Mouse (Mus musculus): ENCODE measurements at regions not wholly inside any gene's neighbourhood (a gene's known extent, or its start where the extent isn't known, plus 50 kb on each side); places are given as distances from the start of the nearest gene placed in this dataset.
"Not testable (repeated sequence)": the region's sequence is repeated elsewhere in the genome, so short reads cannot be mapped to it uniquely, and the experiment has no call there.

DNA sequence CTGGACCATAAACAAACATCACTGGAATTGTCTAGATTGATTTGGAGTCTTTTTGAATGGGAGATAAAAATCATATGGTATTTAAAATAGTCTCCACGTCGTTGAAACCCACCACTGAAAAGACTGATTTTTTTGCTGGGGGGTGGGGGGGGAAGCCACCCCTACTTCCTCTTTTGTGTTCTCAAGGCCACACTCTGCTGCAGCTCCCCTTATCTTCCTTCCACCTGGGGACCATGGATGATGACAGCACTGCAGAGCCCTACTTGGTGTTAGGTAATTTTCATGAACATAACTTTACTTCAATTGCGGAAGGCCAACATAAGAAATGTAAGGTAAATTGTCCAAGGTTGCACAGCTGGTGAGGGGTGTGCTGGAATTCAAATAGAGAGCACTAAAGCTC is 232.4 kb upstream of the Vrk2 start:
- DNase-seq = no peak

DNA sequence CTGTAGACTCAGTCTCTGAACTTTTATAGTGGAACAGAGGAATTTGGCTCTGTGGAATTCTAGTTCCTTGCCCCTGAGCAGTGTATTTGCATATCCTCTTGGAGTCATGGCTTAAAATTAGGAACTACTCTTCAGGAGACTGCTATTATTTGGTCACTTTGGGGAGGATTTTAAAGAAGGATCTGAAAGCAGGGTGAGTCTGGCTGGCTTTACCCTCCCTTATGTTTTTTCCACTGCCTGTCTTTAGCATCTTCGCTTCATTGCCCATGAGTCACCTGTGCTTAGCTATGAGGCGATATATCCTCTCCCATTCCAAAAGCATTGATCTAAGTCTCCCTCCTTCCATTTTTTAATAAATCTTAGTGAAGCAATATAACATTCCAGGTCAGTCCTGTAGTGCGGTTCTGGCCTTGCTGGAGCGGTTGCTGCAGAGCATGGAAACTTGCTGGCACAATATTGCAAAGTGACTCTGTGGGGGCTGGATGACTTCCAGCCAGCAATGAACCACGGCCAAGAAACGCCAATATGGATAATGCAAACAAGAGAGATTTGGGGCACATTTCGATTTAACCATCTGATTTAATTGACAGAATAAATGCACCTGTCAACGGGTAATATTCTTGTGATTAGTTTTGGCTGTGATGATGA is 230.4 kb upstream of the Vrk2 start:
- no peak for DNase-seq

DNA sequence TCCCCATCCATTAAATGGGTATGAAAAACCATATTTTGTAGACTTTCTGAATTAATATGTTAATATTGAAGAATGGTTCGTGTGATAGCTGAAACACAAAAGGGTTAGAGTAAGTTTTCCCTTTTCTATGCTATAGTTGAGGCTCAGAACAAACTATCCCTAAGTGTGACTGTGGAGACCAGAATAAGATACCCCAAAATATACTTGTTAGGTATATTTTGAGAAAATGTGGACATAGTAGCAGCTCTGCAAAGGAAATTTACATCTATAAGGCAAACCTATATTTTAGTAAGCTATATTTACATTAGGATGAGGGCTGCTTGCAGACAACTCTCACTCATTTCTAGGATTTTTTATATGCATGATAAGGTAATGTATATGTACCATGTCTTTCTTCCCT is 227.3 kb upstream of the Vrk2 start:
- DNase-seq = no peak

DNA sequence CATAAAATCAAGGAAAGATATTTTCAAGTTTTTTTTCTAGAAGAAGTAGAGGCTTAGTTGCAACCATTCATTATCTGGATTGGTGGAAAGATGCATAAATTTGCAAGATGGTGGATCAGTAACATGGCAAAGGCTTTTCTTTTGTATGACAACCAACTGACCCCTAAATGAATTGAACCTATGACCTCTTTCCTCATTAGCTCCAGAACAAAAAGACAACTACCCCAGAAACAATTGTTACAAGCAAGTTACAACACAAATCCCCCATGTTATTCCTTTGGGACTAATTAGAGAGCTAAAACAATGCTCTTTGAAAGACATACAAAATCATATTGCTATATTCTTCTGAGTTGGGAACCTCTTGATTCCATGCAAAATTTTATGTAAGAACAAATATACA is 223.5 kb upstream of the Vrk2 start:
- DNase-seq = no peak

DNA sequence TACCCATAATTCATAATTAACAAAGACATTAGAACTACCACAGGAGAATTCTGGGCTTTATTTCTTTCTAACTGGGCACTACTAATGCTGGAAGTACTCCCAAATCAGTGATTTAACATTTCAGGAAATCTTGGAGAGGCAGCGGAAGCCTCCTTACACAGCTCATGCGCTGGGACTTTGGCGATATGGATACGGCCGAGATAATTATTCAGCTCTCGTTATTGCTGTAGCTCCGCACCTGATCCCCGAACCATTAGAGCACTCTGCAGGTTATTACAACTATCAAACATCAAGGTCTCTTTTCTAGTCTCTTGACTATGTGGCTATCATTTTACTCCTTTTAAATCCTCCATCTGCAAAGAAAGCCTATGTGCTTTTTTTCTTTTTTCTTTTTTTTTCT is 221.3 kb upstream of the Vrk2 start:
- no peak for DNase-seq

DNA sequence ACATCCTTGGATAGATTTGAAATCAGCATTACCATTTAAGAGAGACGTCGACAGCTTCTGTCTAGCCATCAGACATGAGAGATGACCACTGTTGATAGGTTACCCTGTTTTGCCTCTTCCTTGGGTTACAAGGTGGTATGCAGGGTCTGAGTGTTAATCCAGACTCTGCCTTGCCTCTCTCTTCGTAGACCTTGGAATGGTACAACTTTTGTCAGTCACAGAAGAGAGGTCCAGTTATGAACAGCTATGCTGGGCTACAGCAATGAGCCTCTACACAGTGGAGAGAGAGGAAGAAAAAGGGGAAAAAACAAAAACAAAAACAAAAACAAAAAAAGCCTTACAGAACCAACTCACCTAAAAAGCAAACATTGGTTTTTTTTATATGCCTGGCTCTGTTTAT is 220.8 kb upstream of the Vrk2 start:
- no peak for DNase-seq

DNA sequence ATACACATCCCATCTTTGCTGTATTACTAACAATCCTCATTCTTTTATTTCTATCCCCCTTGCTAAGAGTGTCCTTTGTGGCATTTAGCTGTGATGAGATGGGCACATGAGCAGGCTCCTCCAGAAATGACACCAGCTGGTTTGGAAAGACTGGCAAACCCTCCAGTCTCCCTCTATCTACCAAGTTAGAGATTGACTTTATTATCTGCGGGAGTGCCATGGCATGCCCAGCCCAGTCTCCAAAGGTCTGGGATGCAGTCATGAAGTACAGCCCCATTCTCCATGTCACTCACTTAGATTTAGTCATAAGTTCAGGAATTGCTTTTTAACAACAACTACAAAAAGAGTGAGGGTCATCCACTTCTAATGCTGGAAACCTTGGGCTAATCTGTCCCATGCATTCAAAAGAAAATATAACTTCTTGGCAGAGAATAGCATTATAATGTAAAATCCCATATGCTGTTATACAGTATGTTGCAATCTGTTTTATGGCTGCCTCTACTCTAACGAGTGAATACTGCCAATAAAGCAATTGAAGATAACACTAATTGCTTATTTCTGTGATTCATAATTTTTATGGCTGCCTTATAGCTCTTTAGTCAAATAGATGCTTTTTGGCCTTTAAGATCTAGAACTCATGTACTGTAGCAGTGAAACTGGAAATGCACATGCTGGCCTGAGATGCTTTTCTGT is 208.6 kb upstream of the Vrk2 start:
- DNase-seq = no peak

DNA sequence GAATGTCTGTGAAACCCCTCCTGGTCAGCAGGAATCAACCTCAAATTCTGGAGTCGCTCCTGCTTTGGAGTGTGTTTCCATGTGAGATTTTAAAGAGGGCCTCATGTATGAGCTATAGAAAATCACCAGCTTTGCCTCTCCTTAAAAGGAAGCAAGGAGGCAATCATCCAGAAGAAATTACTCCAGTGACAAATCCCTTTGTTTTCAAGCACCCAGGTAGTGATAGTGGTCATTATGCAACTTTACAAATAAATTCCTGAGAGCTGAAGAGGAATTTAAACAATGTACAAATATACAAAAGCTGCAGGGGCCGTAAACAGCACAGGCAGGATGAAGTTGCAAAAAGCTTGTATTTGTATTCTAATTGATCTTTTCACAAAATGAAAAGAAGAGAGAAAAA is 206.5 kb upstream of the Vrk2 start:
- DNase-seq = no peak

DNA sequence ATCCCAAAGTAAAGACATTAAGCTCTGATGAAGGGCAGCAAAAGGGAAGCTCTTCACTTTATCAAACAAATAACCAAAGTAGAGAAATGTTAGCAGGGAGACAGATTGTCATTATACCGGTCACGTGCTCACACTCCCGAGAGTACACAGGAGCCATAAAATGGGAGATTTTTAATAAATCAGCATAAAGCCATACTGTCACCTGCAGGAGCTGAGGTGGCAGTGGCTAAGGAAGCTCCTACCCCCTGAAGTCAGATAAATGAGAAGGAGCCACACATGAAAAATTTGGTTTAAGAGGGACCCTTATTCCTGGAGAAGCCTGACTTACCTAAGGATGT is 200.8 kb upstream of the Vrk2 start:
- no peak for DNase-seq

DNA sequence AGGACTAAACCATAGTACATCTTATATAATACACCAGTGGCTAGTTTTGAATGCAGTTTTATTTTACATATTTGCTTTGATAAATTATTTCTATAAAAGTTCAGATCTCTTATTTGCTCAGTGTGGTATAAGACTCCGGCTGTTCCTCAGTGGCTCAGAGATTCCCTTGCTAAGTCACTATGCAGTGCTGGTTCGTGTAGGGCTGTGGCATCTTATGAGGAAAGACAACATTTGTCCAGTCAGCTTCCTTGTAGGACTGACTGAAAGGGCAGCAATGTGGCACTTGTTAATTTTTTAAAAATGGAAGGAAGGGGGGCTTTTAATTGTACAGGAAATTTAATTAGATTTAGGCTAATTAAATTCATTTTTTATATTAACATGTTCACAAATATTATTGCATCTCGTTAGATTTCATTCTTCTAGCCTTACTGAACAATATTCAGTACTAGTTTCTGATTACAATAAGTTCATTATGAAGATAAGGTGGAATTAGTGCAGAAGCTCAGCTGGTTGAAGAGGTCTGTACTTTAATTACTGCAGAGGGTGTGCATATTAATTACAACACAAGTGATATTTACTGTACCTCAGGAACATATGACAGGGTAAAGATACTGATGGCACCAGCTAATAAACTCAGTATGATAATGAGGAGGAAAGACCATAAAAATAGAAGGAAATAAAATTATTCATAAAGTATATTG is 200.3 kb upstream of the Vrk2 start:
- DNase-seq = no peak

DNA sequence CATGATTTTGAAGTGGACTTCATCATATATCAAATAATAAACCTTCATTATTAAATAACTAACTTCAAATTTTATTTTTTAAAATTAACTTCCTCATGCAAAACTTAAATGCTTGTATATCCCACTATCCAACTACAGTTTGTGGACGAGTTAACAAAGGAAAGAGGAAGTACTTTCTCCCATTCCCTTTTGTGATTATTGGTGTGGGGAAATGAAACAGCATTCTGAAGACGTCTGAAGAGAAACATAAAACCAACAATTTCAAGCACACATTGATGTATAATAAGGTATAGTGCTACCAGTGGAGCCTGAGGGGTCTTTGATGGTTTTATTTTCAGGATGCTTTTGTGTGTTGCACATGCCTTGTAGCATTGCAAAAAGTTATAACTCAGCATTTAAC is 195.5 kb upstream of the Vrk2 start:
- DNase-seq = no peak

DNA sequence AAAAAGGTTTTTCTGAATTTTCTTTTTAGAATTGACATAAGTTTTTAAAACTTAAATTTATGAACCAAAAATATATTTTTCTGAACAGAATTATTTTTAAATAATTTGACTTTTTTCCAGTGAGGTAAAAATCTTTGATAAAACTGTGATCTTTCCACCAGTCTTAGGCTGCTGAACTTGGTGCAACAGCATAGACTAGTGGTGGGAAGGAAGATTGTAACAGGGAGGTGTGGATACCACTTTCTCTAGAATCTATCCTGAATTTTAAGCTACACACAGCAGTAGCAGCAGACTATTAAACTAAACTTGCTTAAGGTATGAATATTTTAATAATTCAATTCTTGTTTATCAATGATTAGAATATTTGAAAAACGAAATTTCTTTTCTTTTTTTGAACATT is 191.4 kb upstream of the Vrk2 start:
- peak; percentile 5 for DNase-seq

DNA sequence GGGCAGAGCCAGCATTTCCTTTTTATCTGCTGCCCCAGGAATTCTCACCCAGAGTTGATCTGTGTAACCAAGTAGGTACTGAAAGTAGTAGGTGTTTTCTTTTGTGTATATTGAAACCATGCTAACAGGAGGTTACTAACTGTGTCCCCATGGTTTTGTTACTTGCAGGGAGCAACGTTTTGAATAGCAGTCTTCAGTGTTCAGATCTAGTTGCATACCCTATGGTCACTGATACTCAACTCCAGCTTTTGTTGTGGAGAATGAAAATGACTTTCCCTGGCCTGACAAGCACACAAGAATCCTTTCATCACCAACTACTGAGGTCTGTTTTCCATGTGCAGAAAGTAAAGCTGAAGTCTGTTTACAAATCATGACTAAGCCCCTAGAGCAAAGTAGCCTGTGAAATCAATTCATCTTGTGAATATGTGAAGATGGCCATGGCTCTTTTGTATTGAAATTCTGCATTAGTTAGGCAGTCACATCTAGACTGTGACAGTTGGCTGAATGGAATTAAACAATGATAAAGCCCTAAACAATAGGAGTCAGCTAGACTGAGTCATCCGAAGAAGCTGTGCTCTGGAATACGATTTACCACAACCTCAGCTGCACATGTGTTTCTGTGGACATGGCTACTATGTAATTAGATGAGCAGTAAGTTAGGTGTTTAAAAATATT is 179.5 kb upstream of the Vrk2 start:
- no peak for DNase-seq

DNA sequence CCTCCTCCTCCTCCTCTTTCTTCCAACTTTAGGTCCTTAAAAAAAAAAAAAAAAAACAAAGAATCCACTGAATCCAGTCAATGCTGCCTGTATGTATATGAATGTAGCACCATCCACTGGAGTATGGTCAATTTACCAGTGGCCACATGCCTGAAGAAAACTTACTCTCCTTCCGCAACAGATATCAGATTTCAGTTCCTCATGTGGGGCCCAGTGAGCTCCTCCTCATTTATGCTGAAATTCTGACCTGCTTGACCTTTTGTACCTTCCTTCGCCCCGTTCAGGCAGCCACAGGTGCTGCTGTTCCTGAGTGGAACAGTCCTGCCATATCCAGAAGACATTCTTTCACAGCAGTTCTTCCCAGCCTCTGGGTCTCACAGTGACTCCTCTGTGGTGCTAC is 161.8 kb upstream of the Vrk2 start:
- DNase-seq = no peak

DNA sequence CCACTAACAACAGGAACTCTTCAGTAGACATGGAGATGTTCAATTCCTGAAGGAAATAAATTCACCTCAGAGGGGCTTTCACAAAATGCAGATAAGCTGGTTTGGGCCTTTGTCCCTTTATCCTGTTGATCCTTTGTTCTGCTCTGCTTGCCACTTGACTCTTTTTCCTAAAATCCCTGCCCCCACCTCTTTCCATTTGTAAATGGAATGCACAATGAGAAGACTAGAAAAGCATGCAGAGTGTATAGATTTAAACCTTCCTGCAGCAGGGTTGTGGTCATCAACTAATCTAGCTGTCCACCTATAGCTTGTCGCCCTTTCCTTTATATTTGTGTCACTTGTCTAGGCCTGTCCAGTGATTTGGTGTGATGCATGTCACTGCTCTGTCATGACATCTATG is 159.8 kb upstream of the Vrk2 start:
- no peak for DNase-seq

DNA sequence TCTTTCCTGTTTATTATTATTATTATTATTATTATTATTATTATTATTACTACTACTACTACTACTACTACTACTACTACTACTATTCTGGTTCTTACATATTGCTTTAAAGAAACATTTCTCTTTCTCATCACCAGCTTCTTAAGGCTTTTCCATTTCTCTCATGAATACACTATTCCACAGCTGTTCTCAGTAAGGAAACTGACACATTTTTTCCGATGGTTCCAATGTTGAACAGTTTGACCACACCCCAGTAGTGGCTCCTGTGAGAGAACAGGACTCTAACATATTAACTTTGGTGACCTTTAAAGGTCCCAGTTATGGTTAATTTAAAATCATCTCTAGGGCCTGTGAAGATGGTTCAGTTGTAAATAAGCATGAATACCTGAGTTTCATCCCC is 148.4 kb upstream of the Vrk2 start:
- no peak for DNase-seq

DNA sequence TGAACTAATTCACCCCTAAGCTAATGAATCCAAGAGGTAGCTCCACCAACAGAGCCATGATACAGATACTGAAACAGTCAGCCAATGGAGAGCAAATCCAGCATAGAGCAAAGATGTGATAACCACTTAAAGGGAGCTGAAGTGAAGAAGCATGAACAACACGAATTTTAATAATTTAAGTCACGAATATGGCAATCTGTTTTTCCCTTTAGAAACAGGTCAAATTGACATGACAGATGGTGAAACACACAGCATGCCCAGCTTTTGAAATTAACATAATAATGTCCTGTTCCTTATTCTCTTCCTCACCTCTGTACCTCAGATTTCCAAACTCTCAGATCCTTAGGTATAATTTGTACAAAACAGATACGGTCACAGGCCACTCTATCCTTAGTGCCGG is 145.9 kb upstream of the Vrk2 start:
- no peak for DNase-seq

DNA sequence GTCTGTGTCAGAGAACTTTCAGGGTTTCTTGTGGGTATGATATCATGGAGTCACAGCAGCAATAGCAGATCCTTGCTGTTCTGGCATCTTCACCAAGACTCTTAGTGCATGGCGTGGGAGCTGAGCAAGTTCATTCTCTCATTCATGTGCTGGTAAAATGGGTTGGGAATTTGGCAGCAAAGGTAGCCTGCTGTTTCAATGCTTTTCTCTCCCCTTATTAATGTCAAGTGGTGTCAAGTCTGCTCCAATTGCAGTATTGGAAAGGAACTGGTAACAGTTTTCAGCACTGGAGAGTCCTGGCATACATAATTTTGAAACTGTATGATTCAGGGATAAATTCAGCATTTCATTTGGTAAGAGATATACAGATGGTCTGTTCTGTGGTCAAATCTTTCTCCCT is 133.2 kb upstream of the Vrk2 start:
- no peak for DNase-seq

DNA sequence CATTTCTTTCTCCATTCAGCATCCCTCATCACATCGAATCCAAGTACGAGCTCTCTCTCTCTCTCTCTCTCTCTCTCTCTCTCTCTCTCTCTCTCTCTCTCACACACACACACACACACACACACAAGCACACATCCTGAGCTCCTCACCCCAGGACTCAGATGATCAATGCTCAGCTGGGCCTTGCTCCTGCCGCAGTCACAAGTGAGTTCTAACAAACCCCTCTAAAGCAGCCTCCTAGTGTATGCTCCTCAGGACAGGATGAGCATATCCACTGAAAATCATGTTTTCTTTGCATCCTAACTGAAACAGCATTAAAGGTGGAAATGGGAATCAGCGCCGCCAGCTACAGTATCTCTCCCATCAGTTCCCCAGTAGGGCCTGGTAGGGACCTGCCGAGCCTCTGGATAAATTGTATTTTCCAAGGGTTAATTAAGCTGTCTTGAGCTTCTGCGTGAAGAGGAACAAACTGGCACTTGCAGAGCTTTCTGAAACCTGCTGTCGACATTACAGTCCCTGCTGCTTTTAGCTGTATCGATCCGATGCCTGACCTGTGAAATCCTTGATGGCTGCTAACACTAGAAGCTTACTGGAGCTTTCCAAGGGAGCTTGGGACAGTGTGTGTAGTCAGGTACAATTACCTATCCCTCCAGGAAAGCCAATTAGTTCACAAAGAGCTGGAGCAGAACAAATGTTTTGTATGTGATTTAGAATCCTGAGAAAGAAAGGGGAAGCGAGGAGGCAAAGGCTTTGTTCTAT is 131.3 kb upstream of the Vrk2 start:
- no peak for DNase-seq

DNA sequence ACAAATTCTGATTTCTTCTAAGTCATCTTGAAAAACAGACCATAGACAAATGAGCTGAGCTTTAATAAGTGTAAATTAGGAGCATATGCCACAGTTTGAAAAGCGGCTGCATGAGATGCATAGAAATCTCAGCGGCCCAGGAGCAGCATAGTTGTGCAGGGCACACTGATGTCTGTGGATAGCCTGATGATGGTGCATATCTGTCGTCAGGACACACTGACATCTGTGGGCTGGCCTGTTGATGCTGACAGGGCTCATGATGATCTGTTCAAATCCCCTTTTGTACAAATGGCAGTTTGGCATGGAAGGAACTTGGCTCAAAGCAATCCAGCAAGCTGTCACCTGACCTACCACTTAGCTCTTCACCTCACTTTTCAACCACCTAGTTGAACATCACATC is 128.5 kb upstream of the Vrk2 start:
- DNase-seq = no peak

DNA sequence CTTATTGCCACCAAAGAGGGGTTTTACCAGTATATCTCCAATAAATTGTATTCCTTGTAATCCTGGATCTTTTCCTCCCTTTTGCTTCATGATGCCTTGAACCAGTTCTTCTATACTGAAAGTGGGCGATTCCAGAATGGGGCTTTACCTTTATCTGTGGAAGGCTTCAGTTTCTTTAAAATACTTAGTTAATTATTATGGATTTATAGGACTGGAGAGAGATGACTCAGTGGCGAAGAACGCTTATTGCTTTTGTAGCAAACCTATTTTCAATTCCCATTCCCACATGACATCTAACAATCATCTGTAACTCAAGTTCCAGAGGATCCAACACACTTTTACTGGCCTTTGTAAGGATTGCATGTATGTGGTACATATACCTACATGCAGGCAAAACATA is 127.4 kb upstream of the Vrk2 start:
- DNase-seq = no peak

DNA sequence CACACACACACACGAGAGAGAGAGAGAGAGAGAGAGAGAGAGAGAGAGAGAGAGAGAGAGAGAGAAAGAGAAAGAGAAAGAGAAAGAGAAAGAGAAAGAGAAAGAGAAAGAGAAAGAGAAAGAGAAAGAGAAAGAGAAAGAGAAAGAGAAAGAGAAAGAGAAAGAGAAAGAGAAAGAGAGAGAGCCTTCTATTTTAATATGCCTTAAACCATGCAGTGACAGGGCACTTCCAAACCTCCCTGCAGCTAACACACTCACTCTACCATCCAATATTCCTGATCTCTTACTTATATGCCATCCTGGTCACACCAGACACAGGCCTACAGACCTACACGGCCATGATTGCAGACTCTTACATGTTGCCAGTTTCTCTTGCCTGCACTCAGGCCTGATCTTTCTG is 117.4 kb upstream of the Vrk2 start:
- DNase-seq = not testable (repeated sequence)

DNA sequence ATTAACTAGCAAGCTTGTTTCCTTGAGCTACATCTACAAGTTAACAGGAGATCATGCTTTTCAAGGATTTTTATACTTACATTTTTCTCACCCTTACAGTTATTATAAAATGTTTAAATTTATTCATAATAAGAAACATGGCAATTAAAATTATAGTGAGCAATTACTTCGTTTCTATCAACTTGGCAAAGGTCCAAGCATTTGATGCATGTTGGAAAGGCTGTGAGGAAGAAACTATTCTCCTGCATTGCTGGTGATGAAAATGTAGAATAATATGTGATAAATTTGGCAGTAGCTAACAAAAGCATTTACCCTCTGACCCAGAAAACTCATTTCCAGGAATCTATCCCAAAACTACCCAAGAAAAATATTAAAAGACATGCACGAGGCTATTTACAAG is 114.8 kb upstream of the Vrk2 start:
- no peak for DNase-seq
